Mouse (Mus musculus) liver, embryonic 16.5 days (tissue): ENCODE measurements at regions not wholly inside any gene's neighbourhood (a gene's known extent, or its start where the extent isn't known, plus 50 kb on each side); places are given as distances from the start of the nearest gene placed in this dataset.

Experiments
- ATAC-seq: fragments of 200-750 bp; cut with Nextera tagmentation; 2 replicates; pipeline ENCODE4 v1.8.0; 2017; ENCODE audit warnings: low read depth, mild to moderate bottlenecking, moderate number of reproducible peaks, moderate library complexity
- H3K27ac ChIP-seq: fragments of 300-500 bp; sonication (generic); 2 replicates; pipeline ENCODE4 v1.5.1; 2014; ENCODE audit warnings: mild to moderate bottlenecking, low read length
- H3K27me3 ChIP-seq: fragments of 300-500 bp; sonication (generic); 2 replicates; pipeline ENCODE4 v1.6.1; 2014; ENCODE audit warnings: low read depth, low read length, mixed read lengths; ENCODE audit not compliant: control insufficient read depth, insufficient read depth
- H3K36me3 ChIP-seq: fragments of 300-500 bp; sonication (generic); 2 replicates; pipeline ENCODE4 v1.6.1; 2014; ENCODE audit warnings: mild to moderate bottlenecking; ENCODE audit not compliant: control insufficient read depth, insufficient read depth
- H3K4me1 ChIP-seq: fragments of 300-500 bp; sonication (generic); 2 replicates; pipeline ENCODE4 v1.6.1; 2014; ENCODE audit warnings: low read depth, low read length, mixed read lengths; ENCODE audit not compliant: control insufficient read depth
- H3K4me2 ChIP-seq: fragments of 300-500 bp; sonication (generic); 2 replicates; pipeline ENCODE4 v1.6.1; 2014; ENCODE audit warnings: low read depth, low read length, mixed read lengths
- H3K4me3 ChIP-seq: fragments of 300-500 bp; sonication (generic); 2 replicates; pipeline ENCODE4 v1.5.1; 2014; ENCODE audit warnings: low read depth, mild to moderate bottlenecking, low read length
- H3K9ac ChIP-seq: fragments of 300-500 bp; sonication (generic); 2 replicates; pipeline ENCODE4 v1.6.1; 2014; ENCODE audit warnings: low read depth, low read length
- H3K9me3 ChIP-seq: fragments of 300-500 bp; sonication (generic); replicated peaks from 2 replicates; pipeline ENCODE4 v1.6.1; 2016; ENCODE audit warnings: low read length; ENCODE audit not compliant: control insufficient read depth
- WGBS: fragments of 180-500 bp; shearing (Covaris S2); extraction: QIAGEN DNeasy Blood & Tissue Kit; methylation state at CpG from one replicate; pipeline ENCODE4 v1.1.7; 2014; ENCODE audit not compliant: insufficient replicate concordance; 5-methylcytosine and 5-hydroxymethylcytosine counted together

DNA sequence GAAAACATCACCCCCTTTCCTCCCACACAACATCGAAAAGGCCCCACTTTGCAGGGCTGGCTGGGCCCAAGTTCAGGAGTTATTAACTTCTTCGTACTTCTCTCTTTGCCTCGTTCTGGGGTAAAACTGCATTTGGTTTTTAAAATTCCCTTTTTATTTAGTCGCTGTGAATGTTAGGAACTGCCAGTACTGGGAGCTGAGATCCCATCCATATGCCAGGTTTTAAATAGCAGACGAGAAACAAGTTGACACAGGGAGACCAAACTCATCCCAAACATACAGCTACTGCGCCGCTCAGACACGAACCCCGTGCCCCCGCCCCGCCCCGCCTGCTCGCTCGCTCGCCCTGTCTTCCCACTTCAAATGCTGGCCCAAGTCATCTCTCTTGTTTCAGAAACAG is 281.0 kb upstream of the 4930535I16Rik start:
- WGBS = 51% methylated on average over 15 of the region's 15 CpGs
- H3K9ac ChIP-seq = no peak overlapping the region
- no peaks in the 10 kb centered on the region for H3K27me3 ChIP-seq
- no peaks in the 10 kb centered on the region for H3K9me3 ChIP-seq
- H3K4me2 ChIP-seq = no peak overlapping the region
- no peaks in the 10 kb centered on the region for H3K36me3 ChIP-seq
- H3K4me1 ChIP-seq = no peaks in the 10 kb centered on the region
- H3K27ac ChIP-seq = no peak overlapping the region
- H3K4me3 ChIP-seq = no peak overlapping the region
- no peak for ATAC-seq

GRCm38 (mm10) chr4:124196711-124197110 is 278.9 kb upstream of the 4930535I16Rik start:
- Histone ChIP-seq H3K4me3 (no peak overlapping the region), H3K9ac (no peak overlapping the region), H3K27ac (no peak overlapping the region), H3K4me1 (no peaks in the 10 kb centered on the region), H3K27me3 (no peaks in the 10 kb centered on the region), H3K36me3 (no peaks in the 10 kb centered on the region), H3K4me2 (no peak overlapping the region), H3K9me3 (no peaks in the 10 kb centered on the region)
- ATAC-seq = no peak
- WGBS = 35% methylated on average over 12 of the region's 12 CpGs

DNA sequence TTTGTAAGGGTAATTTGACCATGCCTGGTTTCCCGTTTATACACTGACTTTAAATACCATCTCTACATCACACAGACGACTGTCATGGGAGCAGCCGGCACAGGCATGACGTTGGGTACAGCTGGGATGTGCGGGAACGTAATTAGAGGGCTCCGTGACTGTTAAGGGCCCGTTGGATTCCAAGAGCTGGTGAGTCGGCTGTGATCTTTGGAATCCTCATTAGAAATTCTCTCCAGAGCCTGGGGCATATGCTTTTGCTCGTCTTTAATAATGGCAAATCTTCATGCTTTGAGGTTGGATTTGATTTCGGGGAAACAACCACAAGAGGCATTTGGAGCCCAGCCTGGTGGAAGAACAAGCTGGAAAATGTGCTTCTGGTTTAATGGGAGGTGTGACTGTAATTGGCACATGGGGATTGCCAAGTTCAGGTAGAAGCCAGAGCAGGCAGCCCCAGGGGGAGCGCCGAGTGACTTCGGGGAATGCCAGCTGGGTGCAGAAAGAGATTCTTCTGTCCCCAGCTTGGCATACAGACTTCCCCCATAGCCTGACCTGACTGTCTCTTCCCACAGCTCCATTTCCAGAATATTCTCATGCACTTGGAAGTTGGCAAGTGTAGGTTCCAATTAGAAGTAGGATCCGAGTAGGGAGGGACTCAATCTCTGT is 275.4 kb upstream of the 4930535I16Rik start:
- WGBS = 66% methylated on average over 15 of the region's 15 CpGs

DNA sequence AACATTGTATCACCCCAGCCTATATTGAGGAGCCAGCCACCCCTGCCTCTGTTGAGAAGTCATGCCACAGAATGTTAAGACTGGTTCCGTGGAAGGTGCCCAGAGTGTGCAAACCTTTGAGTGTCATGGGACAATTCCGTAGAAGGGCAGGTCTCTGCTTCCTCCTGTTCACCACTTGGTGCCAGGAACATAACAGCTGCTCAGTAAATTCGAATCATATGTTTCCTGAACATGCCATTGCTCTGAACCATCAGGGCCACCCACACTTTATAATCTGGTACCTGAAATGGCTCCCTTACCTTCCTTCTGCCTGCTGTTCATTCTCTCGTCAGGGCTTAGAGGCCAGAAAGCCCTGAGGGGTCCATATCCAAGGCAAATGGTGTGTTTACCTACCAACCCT is 273.0 kb upstream of the 4930535I16Rik start:
- Histone ChIP-seq H3K4me2 (no peak overlapping the region), H3K27me3 (no peaks in the 10 kb centered on the region), H3K27ac (no peak overlapping the region), H3K9ac (no peak overlapping the region), H3K4me1 (no peaks in the 10 kb centered on the region), H3K9me3 (no peaks in the 10 kb centered on the region), H3K4me3 (no peak overlapping the region), H3K36me3 (no peaks in the 10 kb centered on the region)
- no peak for ATAC-seq
- 53% methylated on average over 4 of the region's 4 CpGs for WGBS

More for the DNA sequence above, 275.4 kb upstream of the 4930535I16Rik start:
- Histone ChIP-seq H3K9ac (no peak overlapping the region), H3K4me1 (no peaks in the 10 kb centered on the region), H3K36me3 (no peaks in the 10 kb centered on the region), H3K4me2 (no peak overlapping the region), H3K27ac (no peak overlapping the region), H3K27me3 (no peaks in the 10 kb centered on the region), H3K9me3 (no peaks in the 10 kb centered on the region), H3K4me3 (no peak overlapping the region)
- no peak for ATAC-seq

- Histone ChIP-seq H3K4me1 (no peaks in the 10 kb centered on the region), H3K36me3 (no peaks in the 10 kb centered on the region), H3K27ac (no peak overlapping the region), H3K9me3 (no peaks in the 10 kb centered on the region), H3K4me2 (no peak overlapping the region), H3K4me3 (no peak overlapping the region), H3K27me3 (no peaks in the 10 kb centered on the region), H3K9ac (no peak overlapping the region)
- no peak for ATAC-seq
- WGBS = 60% methylated on average over 13 of the region's 13 CpGs
Observed at GRCm38 (mm10) chr4:124189993-124190385, 272.2 kb upstream of the 4930535I16Rik start.

GRCm38 (mm10) chr4:124189352-124189992 is 271.6 kb upstream of the 4930535I16Rik start:
- Histone ChIP-seq H3K4me2 (no peak overlapping the region), H3K4me1 (no peaks in the 10 kb centered on the region), H3K27ac (no peak overlapping the region), H3K27me3 (no peaks in the 10 kb centered on the region), H3K4me3 (no peak overlapping the region), H3K9me3 (no peaks in the 10 kb centered on the region), H3K36me3 (no peaks in the 10 kb centered on the region), H3K9ac (no peak overlapping the region)
- no peak for ATAC-seq
- WGBS = 15% methylated on average over 24 of the region's 24 CpGs

GRCm38 (mm10) chr4:124187108-124187507 is 269.3 kb upstream of the 4930535I16Rik start:
- Histone ChIP-seq H3K4me2 (no peak overlapping the region), H3K9ac (no peak overlapping the region), H3K36me3 (no peaks in the 10 kb centered on the region), H3K4me3 (no peak overlapping the region), H3K27me3 (no peaks in the 10 kb centered on the region), H3K9me3 (no peaks in the 10 kb centered on the region), H3K27ac (no peak overlapping the region), H3K4me1 (no peaks in the 10 kb centered on the region)
- 60% methylated on average over 4 of the region's 4 CpGs for WGBS
- ATAC-seq = no peak

- Histone ChIP-seq H3K27me3 (peaks cover 17% of the 10 kb centered on the region), H3K9ac (no peak overlapping the region), H3K4me2 (no peak overlapping the region), H3K36me3 (no peaks in the 10 kb centered on the region), H3K4me1 (no peaks in the 10 kb centered on the region), H3K27ac (no peak overlapping the region), H3K4me3 (no peak overlapping the region), H3K9me3 (no peaks in the 10 kb centered on the region)
- WGBS = 65% methylated on average over 4 of the region's 4 CpGs
- no peak for ATAC-seq
Observed at GRCm38 (mm10) chr4:124181335-124181734, 263.5 kb upstream of the 4930535I16Rik start.

- Histone ChIP-seq H3K9ac (no peak overlapping the region), H3K27me3 (peaks cover 17% of the 10 kb centered on the region), H3K4me3 (0 out of 2 replicates have a peak overlapping the region, but pooled peaks have one; percentile 12), H3K27ac (no peak overlapping the region), H3K36me3 (no peaks in the 10 kb centered on the region), H3K4me2 (peak overlapping the region; percentile 39), H3K4me1 (no peaks in the 10 kb centered on the region), H3K9me3 (no peaks in the 10 kb centered on the region)
- ATAC-seq = no peak
- 2% methylated on average over 50 of the region's 50 CpGs for WGBS
Observed at GRCm38 (mm10) chr4:124178401-124179018, 260.7 kb upstream of the 4930535I16Rik start.
